Mouse (Mus musculus) myocyte (in vitro differentiated cells): ENCODE results near the gene Jagn1.

ENCODE experiments used
- E2F4 ChIP-seq: IDR thresholded peaks from one replicate; pipeline ENCODE4 v1.6.1; 2011; ENCODE audit warnings: mild to moderate bottlenecking, control low read depth, moderate library complexity; ENCODE audit not compliant: insufficient read depth
- MAX ChIP-seq: IDR thresholded peaks from one replicate; pipeline ENCODE4 v1.6.1; 2011; ENCODE audit warnings: low read depth, mild to moderate bottlenecking, control low read depth
- MYOD1 ChIP-seq, 3 experiments: IDR thresholded peaks; one replicate each; pipeline ENCODE4 v1.6.1; 2011; ENCODE audit warnings: control low read depth in 2 of 3, low read depth in 2 of 3, mild to moderate bottlenecking in 2 of 3, moderate library complexity in 1 of 3; ENCODE audit not compliant: insufficient read length in 2 of 3, control insufficient read depth in 1 of 3
- POLR2A ChIP-seq: IDR thresholded peaks from one replicate; pipeline ENCODE4 v1.6.1; 2011; ENCODE audit warnings: low read depth, mild to moderate bottlenecking, control low read depth, moderate library complexity; ENCODE audit not compliant: insufficient read length
- POLR2AphosphoS2 ChIP-seq: IDR thresholded peaks from one replicate; pipeline ENCODE4 v1.6.1; 2011; ENCODE audit warnings: low read depth, control low read depth; ENCODE audit not compliant: insufficient read length
- SRF ChIP-seq: IDR thresholded peaks from one replicate; pipeline ENCODE4 v1.6.1; 2011; ENCODE audit warnings: low read depth; ENCODE audit not compliant: control insufficient read depth, insufficient read length
- TCF12 ChIP-seq: IDR thresholded peaks from one replicate; pipeline ENCODE4 v1.6.1; 2011; ENCODE audit warnings: mild to moderate bottlenecking, control low read depth; ENCODE audit not compliant: poor library complexity, insufficient read depth, severe bottlenecking
- USF1 ChIP-seq: IDR thresholded peaks from one replicate; pipeline ENCODE4 v1.6.1; 2011; ENCODE audit warnings: low read depth, mild to moderate bottlenecking, control low read depth, moderate library complexity

- TF ChIP-seq E2F4 (no peak), USF1 (no peak), TCF12 (no peak), POLR2A (no peak), SRF (no peak), MYOD1 (IDR thresholded peaks at IDR 0.05; ENCODE audit: control insufficient read depth in 1 of 3, insufficient read length in 2 of 3, low read depth in 2 of 3) (no peak), MAX (no peak), POLR2AphosphoS2 (no peak)
Observed at GRCm38 (mm10) chr6:113492101-113492864, 49.9 kb downstream of the Jagn1 start.
